ENCODE assay signal across 20 mouse cellular contexts in genomic region chr14:30014487-30014886, GRCm38 (mm10). TPM values are rescaled to one million over a fixed set of nuclear protein-coding genes. Genes with fewer than 3 reads are reported as not detected.
A peak's percentile ranks its signal among the peaks of the same experiment; 100 is the strongest.
DNase-seq lines count a peak whose midpoint lies in the region; ATAC-seq and TF ChIP-seq lines count a peak whose summit lies in the region.
"Had no signal": no experiment of that assay in that cellular context is flagged by ENCODE, and none has a peak within 500 bp of the region (broad histone marks: within the 10 kb centered on the region; RNA-seq: fewer than 3 reads in every experiment).

No protein-coding gene starts in this region.

- H3K4me3 ChIP-seq in kidney, adult 2 months (ENCODE audit: insufficient read depth, low read depth, low read length): no peak overlapping the region
- no peak overlapping the region for H3K4me3 ChIP-seq in kidney, embryonic 16.5 days (ENCODE audit: low read length)
- H3K4me3 ChIP-seq in limb, embryonic 10.5 days: no peak overlapping the region
- H3K4me3 ChIP-seq: embryonic facial prominence, embryonic 13.5 days; heart, adult 2 months; hindbrain, embryonic 15.5 days; lung, embryonic 15.5 days; megakaryocyte, embryonic 14.5 days; midbrain, embryonic 15.5 days had no signal

- no peak for TF ChIP-seq POLR2A in kidney, adult 2 months (IDR thresholded peaks at IDR 0.05; ENCODE audit: low read depth, low read length)

- no peaks in the 10 kb centered on the region for H3K27me3 ChIP-seq in kidney, adult 2 months (replicated peaks; ENCODE audit: control insufficient read depth, insufficient read depth, low read length)
- H3K27me3 ChIP-seq in kidney, embryonic 16.5 days (ENCODE audit: insufficient read depth, low read length): no peaks in the 10 kb centered on the region
- H3K27me3 ChIP-seq in limb, embryonic 10.5 days (ENCODE audit: low read depth, poor library complexity, severe bottlenecking): peaks cover 16% of the 10 kb centered on the region
- H3K27me3 ChIP-seq: hindbrain, embryonic 15.5 days; lung, embryonic 15.5 days had no signal

- H3K9me3 ChIP-seq in kidney, embryonic 16.5 days (ENCODE audit: low read length): no peaks in the 10 kb centered on the region
- H3K9me3 ChIP-seq in limb, embryonic 10.5 days (replicated peaks): no peaks in the 10 kb centered on the region
- H3K9me3 ChIP-seq: embryonic facial prominence, embryonic 13.5 days; hindbrain, embryonic 15.5 days; lung, embryonic 15.5 days; megakaryocyte, embryonic 14.5 days; midbrain, embryonic 15.5 days had no signal

- no peak overlapping the region for H3K9ac ChIP-seq in kidney, embryonic 16.5 days (replicated peaks; ENCODE audit: low read length)
- H3K9ac ChIP-seq: embryonic facial prominence, embryonic 13.5 days; hindbrain, embryonic 15.5 days; lung, embryonic 15.5 days; midbrain, embryonic 15.5 days had no signal

- ATAC-seq in kidney, embryonic 16.5 days (ENCODE audit: low FRiP score, low TSS enrichment): no peak
- ATAC-seq in activated CD4-positive, CD25-positive, alpha-beta regulatory T cell, adult 4 months: peak; percentile 61
- ATAC-seq: midbrain, embryonic 15.5 days had no signal

- no peak overlapping the region for H3K4me2 ChIP-seq in kidney, embryonic 16.5 days (replicated peaks; ENCODE audit: low read depth, low read length)
- H3K4me2 ChIP-seq: embryonic facial prominence, embryonic 13.5 days; hindbrain, embryonic 15.5 days; lung, embryonic 15.5 days; midbrain, embryonic 15.5 days had no signal

- H3K4me1 ChIP-seq in kidney, adult 2 months (ENCODE audit: control insufficient read depth, insufficient read depth, low read length): peaks cover 71% of the 10 kb centered on the region
- 0 out of 2 replicates have a peak, but pooled peaks cover 8% of the 10 kb centered on the region for H3K4me1 ChIP-seq in kidney, embryonic 16.5 days (ENCODE audit: insufficient read depth, low read length)
- H3K4me1 ChIP-seq in limb, embryonic 10.5 days: peaks cover 22% of the 10 kb centered on the region
- H3K4me1 ChIP-seq: hindbrain, embryonic 15.5 days; midbrain, embryonic 15.5 days had no signal

- H3K27ac ChIP-seq in kidney, adult 2 months (ENCODE audit: insufficient read depth, low read depth, low read length): peak overlapping the region; percentile 47
- no peak overlapping the region for H3K27ac ChIP-seq in kidney, embryonic 16.5 days (ENCODE audit: low read length)
- 0 out of 2 replicates have a peak overlapping the region, but pooled peaks have one; percentile 11 for H3K27ac ChIP-seq in limb, embryonic 10.5 days
- H3K27ac ChIP-seq: embryonic facial prominence, embryonic 13.5 days; heart, adult 2 months; hindbrain, embryonic 15.5 days; lung, embryonic 15.5 days; midbrain, embryonic 15.5 days had no signal

- DNase-seq in kidney, adult 2 months: no peak
- no peak for DNase-seq in limb, embryonic 10.5 days (ENCODE audit: low spot score)
- DNase-seq in thymus, postnatal 36 days: peak; percentile 38 to 51
- DNase-seq in MN1 (ENCODE audit: low spot score): no peak
- DNase-seq in adrenal gland, postnatal 14 days: no peak
- DNase-seq in layer of hippocampus, postnatal 14 days (ENCODE audit: low spot score in 2 of 2): no peak
- DNase-seq: adrenal gland, adult 2 months; cerebellum, adult 18-20 months; gastrocnemius, postnatal 10 days; heart, adult 2 months; heart, postnatal 10 days; kidney, adult 8-10 months; liver had no signal

- TF ChIP-seq CTCF in kidney, adult 2 months (conservative IDR thresholded peaks at IDR 0.05; ENCODE audit: insufficient read depth, insufficient read length, low read depth, low read length): no peak

- WGBS in kidney, adult 2 months: 25% methylated on average over 10 of the region's 10 CpGs
- 42% methylated on average over 10 of the region's 10 CpGs for WGBS in kidney, embryonic 16.5 days
- WGBS in limb, embryonic 10.5 days: 63% methylated on average over 10 of the region's 10 CpGs

- H3K36me3 ChIP-seq in kidney, adult 2 months (ENCODE audit: control insufficient read depth, insufficient read depth, low read length): no peaks in the 10 kb centered on the region; the same call in 1 of the 2 replicates
- H3K36me3 ChIP-seq in kidney, embryonic 16.5 days (ENCODE audit: insufficient read depth, low read length): no peaks in the 10 kb centered on the region
- H3K36me3 ChIP-seq in limb, embryonic 10.5 days: no peaks in the 10 kb centered on the region
- H3K36me3 ChIP-seq: embryonic facial prominence, embryonic 13.5 days; hindbrain, embryonic 15.5 days; lung, embryonic 15.5 days; midbrain, embryonic 15.5 days had no signal

RNA-seq across cellular contexts. Expression of gene Chdh, which starts 5.7 kb away (rescaled TPM):
- polyA plus RNA-seq in kidney, adult 2 months (2012; rRNA removed): 112 and 135 TPM in 2 replicates
- polyA plus RNA-seq in kidney, embryonic 16.5 days (2015; fragmentation: Nextera tagmentation; extraction: Ambion mirVana): 2.5 and 2.7 TPM in 2 replicates
- polyA plus RNA-seq in activated CD4-positive, CD25-positive, alpha-beta regulatory T cell, adult 4 months (2017; shearing (Covaris generic)): under 1 TPM; 0.41 TPM
- polyA plus RNA-seq in limb, embryonic 10.5 days (2016; fragmentation: Nextera tagmentation; extraction: Ambion mirVana): 0.05 TPM in 1 of 2 replicates, not detected in the other
- total RNA-seq in adrenal gland, postnatal 14 days (2021): 21.1 and 23.9 TPM in 2 replicates
- total RNA-seq in layer of hippocampus, postnatal 14 days (2021): 1 to 10 TPM in 1 of 2 experiments, under 1 TPM in 1; 0.43 to 1.3 TPM

RNA-seq across cellular contexts. Expression of gene Il17rb, which starts 5.8 kb away (rescaled TPM):
- polyA plus RNA-seq in kidney, adult 2 months (2012; rRNA removed): 6.7 and 7.3 TPM in 2 replicates
- polyA plus RNA-seq in kidney, embryonic 16.5 days (2015; fragmentation: Nextera tagmentation; extraction: Ambion mirVana): 0.79 and 1.0 TPM in 2 replicates
- 1 to 10 TPM; 1.8 to 2.0 TPM for polyA plus RNA-seq in activated CD4-positive, CD25-positive, alpha-beta regulatory T cell, adult 4 months (2017; shearing (Covaris generic))
- polyA plus RNA-seq in limb, embryonic 10.5 days (2016; fragmentation: Nextera tagmentation; extraction: Ambion mirVana): 0.69 and 1.4 TPM in 2 replicates
- 2.2 and 2.3 TPM in 2 replicates for total RNA-seq in adrenal gland, postnatal 14 days (2021)
- under 1 TPM; 0.71 to 0.76 TPM for total RNA-seq in layer of hippocampus, postnatal 14 days (2021)
- total RNA-seq: heart, adult 2 months had no signal

RNA-seq across cellular contexts. Expression of gene Actr8, which starts 36.4 kb away (rescaled TPM):
- polyA plus RNA-seq in kidney, adult 2 months (2012; rRNA removed): 20.1 and 22.2 TPM in 2 replicates
- polyA plus RNA-seq in kidney, embryonic 16.5 days (2015; fragmentation: Nextera tagmentation; extraction: Ambion mirVana): 75.5 and 83.8 TPM in 2 replicates
- 10 to 100 TPM; 32.8 to 45.4 TPM for polyA plus RNA-seq in activated CD4-positive, CD25-positive, alpha-beta regulatory T cell, adult 4 months (2017; shearing (Covaris generic))
- 76.4 and 78.4 TPM in 2 replicates for polyA plus RNA-seq in limb, embryonic 10.5 days (2016; fragmentation: Nextera tagmentation; extraction: Ambion mirVana)
- total RNA-seq in adrenal gland, postnatal 14 days (2021): 52.4 and 59.0 TPM in 2 replicates
- 10 to 100 TPM; 71.7 to 74.3 TPM for total RNA-seq in layer of hippocampus, postnatal 14 days (2021)

RNA-seq across cellular contexts. Expression of gene Selenok, which starts 46.4 kb away (rescaled TPM):
- 49.4 and 68.3 TPM in 2 replicates for polyA plus RNA-seq in kidney, adult 2 months (2012; rRNA removed)
- polyA plus RNA-seq in kidney, embryonic 16.5 days (2015; fragmentation: Nextera tagmentation; extraction: Ambion mirVana): 260 and 268 TPM in 2 replicates
- 100 to 1,000 TPM; 350 to 355 TPM for polyA plus RNA-seq in activated CD4-positive, CD25-positive, alpha-beta regulatory T cell, adult 4 months (2017; shearing (Covaris generic))
- 229 and 245 TPM in 2 replicates for polyA plus RNA-seq in limb, embryonic 10.5 days (2016; fragmentation: Nextera tagmentation; extraction: Ambion mirVana)
- total RNA-seq in adrenal gland, postnatal 14 days (2021): 101 and 104 TPM in 2 replicates
- total RNA-seq in layer of hippocampus, postnatal 14 days (2021): 100 to 1,000 TPM; 136 to 149 TPM

Comparison
In these comparisons a context has a peak if more than half of its experiments do, and no peak if none do; other contexts are left out.
1. RNA of gene Chdh, which starts 5.7 kb away (polyA plus RNA-seq): 112 to 135 TPM in kidney, adult 2 months; 2.5 to 2.7 TPM in kidney, embryonic 16.5 days, 0.41 TPM in activated CD4-positive, CD25-positive, alpha-beta regulatory T cell, adult 4 months and 0.05 TPM in limb, embryonic 10.5 days; every median in the first group is over 10 times any median in the second.
2. DNase-seq: peak in thymus, postnatal 36 days (2 of 2); none in kidney, adult 2 months (single experiment), limb, embryonic 10.5 days (single experiment), MN1 (single experiment), adrenal gland, postnatal 14 days (single experiment) and layer of hippocampus, postnatal 14 days (0 of 2).